Mouse (Mus musculus) liver, embryonic 12.5 days (tissue): ENCODE data around the gene Phf8. TPM values are rescaled to one million over a fixed set of nuclear protein-coding genes. Genes with fewer than 3 reads are reported as not detected.

Source experiments
- ATAC-seq: fragments of 200-750 bp; cut with Nextera tagmentation; 2 replicates; pipeline ENCODE4 v1.8.0; 2017; ENCODE audit warnings: moderate number of reproducible peaks, mild to moderate bottlenecking, moderate library complexity
- H3K27ac ChIP-seq: fragments of 300-500 bp; sonication (generic); 2 replicates; pipeline ENCODE4 v1.5.1; 2016; ENCODE audit warnings: mild to moderate bottlenecking
- H3K27me3 ChIP-seq: fragments of 300-500 bp; sonication (generic); replicated peaks from 2 replicates; pipeline ENCODE4 v1.6.1; 2016; ENCODE audit warnings: mild to moderate bottlenecking, moderate library complexity
- H3K36me3 ChIP-seq: fragments of 300-500 bp; sonication (generic); 2 replicates; pipeline ENCODE4 v1.6.1; 2016; ENCODE audit warnings: mild to moderate bottlenecking, moderate library complexity
- H3K4me1 ChIP-seq: fragments of 300-500 bp; sonication (generic); 2 replicates; pipeline ENCODE4 v1.6.1; 2016
- H3K4me2 ChIP-seq: fragments of 300-500 bp; sonication (generic); 2 replicates; pipeline ENCODE4 v1.6.1; 2016; ENCODE audit warnings: mild to moderate bottlenecking, moderate library complexity
- H3K4me3 ChIP-seq: fragments of 300-500 bp; sonication (generic); 2 replicates; pipeline ENCODE4 v1.5.1; 2016; ENCODE audit warnings: mild to moderate bottlenecking, moderate library complexity
- H3K9ac ChIP-seq: fragments of 300-500 bp; sonication (generic); 2 replicates; pipeline ENCODE4 v1.6.1; 2016; ENCODE audit warnings: mild to moderate bottlenecking, moderate library complexity
- H3K9me3 ChIP-seq: fragments of 300-500 bp; sonication (generic); replicated peaks from 2 replicates; pipeline ENCODE4 v1.6.1; 2016; ENCODE audit warnings: mild to moderate bottlenecking, moderate library complexity
- WGBS: fragments of 180-500 bp; shearing (Covaris S2); methylation state at CpG from one replicate; pipeline ENCODE4 v1.1.7; 2016; ENCODE audit not compliant: insufficient replicate concordance; 5-methylcytosine and 5-hydroxymethylcytosine counted together
- polyA plus RNA-seq: library from polyadenylated mRNA; unstranded; fragments of >200 nt; fragmentation: Nextera tagmentation; extraction: Ambion mirVana; gene quantifications from 2 replicates; pipeline ENCODE4 v1.2.1, GENCODE M21; 2016

The Phf8 gene
- polyA plus RNA-seq, 1 experiment from 2014 or later, result 8.3 TPM

DNA sequence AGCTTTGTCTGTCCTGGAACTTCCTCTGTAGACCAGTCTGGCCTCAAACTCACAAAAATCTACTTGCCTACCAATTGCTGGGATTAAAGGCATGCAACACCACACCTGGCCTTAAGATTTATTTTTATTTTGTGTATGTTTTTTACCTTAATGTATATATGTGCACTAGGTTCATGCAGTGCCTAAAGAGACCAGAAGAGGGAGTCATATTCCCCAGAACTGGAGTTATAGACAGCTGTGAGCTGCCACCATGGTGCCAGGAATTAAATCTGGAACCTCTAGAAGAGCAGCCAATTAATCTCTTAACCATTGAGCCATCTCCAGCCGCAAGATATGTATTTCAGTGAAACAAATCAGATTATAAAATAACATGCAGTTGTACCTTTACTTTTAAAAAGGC lies 54.7 kb downstream of the Phf8 start:
- H3K36me3 ChIP-seq, result peaks cover 12% of the 10 kb centered on the region
- H3K4me1 ChIP-seq, result no peaks in the 10 kb centered on the region
- H3K9ac ChIP-seq, result no peak overlapping the region
- H3K9me3 ChIP-seq, result no peaks in the 10 kb centered on the region
- 85% methylated on average over 1 of the region's 1 CpGs for WGBS
- H3K27ac ChIP-seq, result no peak overlapping the region
- H3K27me3 ChIP-seq, result no peaks in the 10 kb centered on the region
- no peak overlapping the region for H3K4me2 ChIP-seq
- ATAC-seq, result no peak
- H3K4me3 ChIP-seq, result no peak overlapping the region

DNA sequence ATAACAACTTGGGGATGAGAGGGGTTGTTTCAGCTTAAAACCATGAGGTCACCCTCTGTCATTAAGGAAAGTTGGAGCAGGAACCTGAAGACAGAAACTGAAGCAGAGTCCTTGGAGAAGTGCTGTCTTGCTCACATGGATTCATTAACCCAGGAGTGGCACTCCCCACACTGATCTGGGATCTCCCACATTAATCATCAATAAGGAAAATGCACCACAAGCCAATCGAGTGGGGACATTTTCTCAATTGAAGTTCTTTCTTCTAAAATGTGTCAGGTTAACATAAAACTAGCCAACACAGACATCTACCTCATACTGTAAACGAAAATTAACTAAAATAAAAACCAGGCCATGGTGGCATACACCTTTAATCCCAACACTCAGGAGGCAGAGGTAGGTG lies 122.9 kb downstream of the Phf8 start:
- no peaks in the 10 kb centered on the region for H3K27me3 ChIP-seq
- 53% methylated on average over 2 of the region's 2 CpGs for WGBS

DNA sequence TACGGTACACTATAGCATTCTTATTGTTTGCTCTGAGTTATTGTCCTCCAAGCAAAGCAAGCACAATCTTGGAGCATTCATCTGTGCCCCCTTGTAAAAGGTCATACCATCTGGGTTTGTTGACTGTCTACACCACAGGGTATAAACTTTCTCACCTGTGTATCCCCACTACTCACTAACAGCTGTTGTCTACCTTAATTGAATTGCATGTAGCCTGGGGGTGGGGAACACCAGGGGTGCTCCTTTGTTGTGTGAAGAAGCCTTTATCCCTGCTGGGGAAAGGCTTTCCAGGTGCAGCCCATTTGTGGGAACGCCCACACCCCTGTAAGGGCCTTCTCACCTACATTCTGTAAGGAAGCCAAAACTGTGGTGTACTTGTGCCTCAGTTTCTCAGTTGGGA lies 133.3 kb downstream of the Phf8 start:
- 48% methylated on average over 2 of the region's 2 CpGs for WGBS
- Histone ChIP-seq H3K36me3 (no peaks in the 10 kb centered on the region), H3K27ac (no peak overlapping the region), H3K9me3 (no peaks in the 10 kb centered on the region), H3K4me2 (no peak overlapping the region), H3K9ac (no peak overlapping the region), H3K4me3 (no peak overlapping the region), H3K4me1 (no peaks in the 10 kb centered on the region), H3K27me3 (no peaks in the 10 kb centered on the region)
- ATAC-seq, result no peak

More for the DNA sequence above, 122.9 kb downstream of the Phf8 start:
- Histone ChIP-seq H3K4me2 (no peak overlapping the region), H3K4me1 (no peaks in the 10 kb centered on the region), H3K36me3 (no peaks in the 10 kb centered on the region), H3K4me3 (no peak overlapping the region), H3K9me3 (no peaks in the 10 kb centered on the region), H3K9ac (no peak overlapping the region), H3K27ac (no peak overlapping the region)
- ATAC-seq, result no peak

DNA sequence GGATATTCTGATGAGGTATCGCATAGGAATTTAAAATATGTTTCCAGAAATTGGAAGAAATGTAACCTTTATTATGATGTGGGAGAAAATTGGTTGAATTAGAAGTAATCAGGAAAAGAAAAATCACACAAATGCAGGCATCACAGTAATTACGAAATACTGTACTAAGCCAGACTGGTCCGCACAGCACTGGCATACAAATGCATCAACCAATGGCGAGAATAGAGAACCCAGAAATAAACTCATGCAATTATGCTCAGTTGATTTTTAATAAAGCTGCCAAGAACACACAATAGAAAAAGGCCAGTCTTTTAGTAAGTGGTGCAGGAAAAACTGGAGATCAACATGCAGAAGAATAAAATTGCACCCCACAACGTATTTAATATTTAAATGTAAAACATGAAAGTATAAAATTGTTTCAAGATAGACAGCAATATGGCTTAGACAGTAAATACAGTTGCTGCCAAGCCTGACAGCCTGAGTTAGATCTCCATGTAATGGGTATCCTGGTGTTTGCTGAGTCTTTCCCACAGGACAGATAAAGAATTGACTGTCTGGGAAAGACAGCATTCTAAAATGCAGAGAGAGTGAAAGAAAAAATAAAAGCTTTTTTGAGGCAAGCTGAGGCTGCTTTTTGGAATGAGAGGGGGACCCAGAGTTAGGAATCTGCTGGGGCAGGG lies 154.2 kb downstream of the Phf8 start:
- Histone ChIP-seq H3K9ac (no peak overlapping the region), H3K4me1 (no peaks in the 10 kb centered on the region), H3K9me3 (no peaks in the 10 kb centered on the region), H3K27ac (no peak overlapping the region), H3K4me2 (no peak overlapping the region), H3K36me3 (no peaks in the 10 kb centered on the region), H3K27me3 (no peaks in the 10 kb centered on the region), H3K4me3 (no peak overlapping the region)
- no peak for ATAC-seq
- WGBS, result 72% methylated on average over 5 of the region's 5 CpGs

Other genes with a start within 250 kb of the Phf8 start
- 1.2 and 1.3 TPM in 2 replicates for gene Fam120c, start 176.5 kb upstream of the Phf8 start, polyA plus RNA-seq